Mouse (Mus musculus) myocyte (in vitro differentiated cells): ENCODE data around the gene Fbxl19.

ENCODE experiments used
- CEBPB ChIP-seq: IDR thresholded peaks from 2 replicates; pipeline ENCODE4 v1.6.1; 2011; ENCODE audit warnings: mild to moderate bottlenecking, moderate library complexity; ENCODE audit not compliant: poor library complexity, insufficient read depth, severe bottlenecking
- E2F4 ChIP-seq: IDR thresholded peaks from one replicate; pipeline ENCODE4 v1.6.1; 2011; ENCODE audit warnings: mild to moderate bottlenecking, control low read depth, moderate library complexity; ENCODE audit not compliant: insufficient read depth
- MYOD1 ChIP-seq, 3 experiments: IDR thresholded peaks; one replicate each; pipeline ENCODE4 v1.6.1; 2011; ENCODE audit warnings: control low read depth in 2 of 3, low read depth in 2 of 3, mild to moderate bottlenecking in 2 of 3, moderate library complexity in 1 of 3; ENCODE audit not compliant: insufficient read length in 2 of 3, control insufficient read depth in 1 of 3
- MYOG ChIP-seq, 3 experiments: IDR thresholded peaks; one replicate each; pipeline ENCODE4 v1.6.1; 2011; ENCODE audit warnings: control low read depth in 2 of 3, low read depth in 2 of 3, mild to moderate bottlenecking in 2 of 3; ENCODE audit not compliant: insufficient read length in 2 of 3, control insufficient read depth in 1 of 3, insufficient read depth in 1 of 3
- POLR2A ChIP-seq: IDR thresholded peaks from one replicate; pipeline ENCODE4 v1.6.1; 2011; ENCODE audit warnings: low read depth, mild to moderate bottlenecking, control low read depth, moderate library complexity; ENCODE audit not compliant: insufficient read length
- POLR2AphosphoS2 ChIP-seq: IDR thresholded peaks from one replicate; pipeline ENCODE4 v1.6.1; 2011; ENCODE audit warnings: low read depth, control low read depth; ENCODE audit not compliant: insufficient read length
- TCF12 ChIP-seq: IDR thresholded peaks from one replicate; pipeline ENCODE4 v1.6.1; 2011; ENCODE audit warnings: mild to moderate bottlenecking, control low read depth; ENCODE audit not compliant: poor library complexity, insufficient read depth, severe bottlenecking
- TCF3 ChIP-seq: IDR thresholded peaks from one replicate; pipeline ENCODE4 v1.6.1; 2011; ENCODE audit warnings: low read depth, control low read depth; ENCODE audit not compliant: insufficient read length
- USF1 ChIP-seq: IDR thresholded peaks from one replicate; pipeline ENCODE4 v1.6.1; 2011; ENCODE audit warnings: low read depth, mild to moderate bottlenecking, control low read depth, moderate library complexity

DNA sequence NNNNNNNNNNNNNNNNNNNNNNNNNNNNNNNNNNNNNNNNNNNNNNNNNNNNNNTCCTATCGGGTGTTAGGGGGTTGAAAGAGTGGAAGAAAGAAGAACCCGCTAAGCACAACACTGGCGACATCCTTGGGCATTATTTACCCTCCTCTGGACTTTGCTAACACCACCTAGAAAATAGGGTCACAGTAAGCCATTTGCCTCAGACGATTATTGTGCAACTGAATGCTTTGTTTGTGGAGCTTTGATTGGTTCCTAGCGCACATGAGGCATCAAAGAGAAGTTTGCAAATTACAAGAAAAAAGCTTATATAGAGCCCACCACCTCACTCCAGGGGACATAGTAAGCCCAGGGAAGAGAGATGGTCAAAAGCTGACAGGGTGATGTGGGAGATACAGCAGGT, 64.5 kb downstream of the Fbxl19 start:
- TF ChIP-seq TCF3 (no peak), POLR2AphosphoS2 (no peak), POLR2A (no peak), MYOD1 (IDR thresholded peaks at IDR 0.05; ENCODE audit: control insufficient read depth in 1 of 3, insufficient read length in 2 of 3, low read depth in 2 of 3) (no peak), TCF12 (no peak), E2F4 (no peak), USF1 (no peak), MYOG (IDR thresholded peaks at IDR 0.05; ENCODE audit: control insufficient read depth in 1 of 3, insufficient read depth in 1 of 3, insufficient read length in 2 of 3, low read depth in 2 of 3) (no peak), CEBPB (no peak)
